Mouse (Mus musculus): ENCODE measurements around the gene Olfr654. TPM values are rescaled to one million over a fixed set of nuclear protein-coding genes. Genes with fewer than 3 reads are reported as not detected.

Gene Olfr654
- polyA plus RNA-seq, 1 experiment from 2014 or later = not detected

DNA sequence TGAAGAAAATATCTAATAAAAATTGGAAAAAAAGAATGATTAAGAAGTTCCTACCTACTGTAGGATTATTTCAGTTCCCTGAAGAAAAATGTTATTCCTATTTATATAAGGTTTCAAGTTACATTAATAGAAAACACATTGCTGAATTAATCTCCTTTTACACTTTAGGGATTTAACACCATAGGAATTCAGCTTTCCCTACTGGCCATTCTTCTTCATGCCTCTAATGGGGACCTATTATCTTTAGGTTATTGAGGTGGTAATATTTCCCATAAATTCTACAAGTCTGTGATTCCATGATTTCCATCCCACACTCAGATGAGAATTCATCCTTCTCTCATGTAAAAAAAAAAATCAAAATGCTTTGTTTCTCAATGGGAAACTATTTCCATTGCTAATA is 37.7 kb downstream of the Olfr654 start, which contains the start of gene Olfr657:
Gene Olfr657, plus strand, starts transcription at position 301 of the 400 bp plus-strand sequence.
- no peak for DNase-seq (ENCODE audit: low spot score)
- H3K9me3 ChIP-seq (ENCODE audit: control insufficient read depth, low read length) = no peaks in the 10 kb centered on the region
- H3K27ac ChIP-seq (replicated peaks) = no peak within 1 kb of the TSS
- no peak for ATAC-seq (ENCODE audit: low FRiP score, low TSS enrichment)
- no peak within 1 kb of the TSS for H3K4me2 ChIP-seq (replicated peaks; ENCODE audit: low read depth)
- TF ChIP-seq EP300 (optimal IDR thresholded peaks at IDR 0.05) = no peak
- no peak for TF ChIP-seq CTCF (IDR thresholded peaks at IDR 0.05; ENCODE audit: low read depth)
- H3K4me3 ChIP-seq (ENCODE audit: low read depth, low read length) = no peak within 1 kb of the TSS
- no peaks in the 10 kb centered on the region for H3K4me1 ChIP-seq (replicated peaks; ENCODE audit: control insufficient read depth, insufficient read depth)
- H3K36me3 ChIP-seq (ENCODE audit: control insufficient read depth, insufficient read depth, low read length) = no peaks in the 10 kb centered on the region
- no peak within 1 kb of the TSS for H3K9ac ChIP-seq (ENCODE audit: low read length)
- H3K27me3 ChIP-seq (ENCODE audit: control insufficient read depth, insufficient read depth, low read length) = no peaks in the 10 kb centered on the region

Other genes starting within 250 kb of the Olfr654 start
- 1.1 and 1.2 TPM in 2 replicates for gene Trim12c, start 233.7 kb upstream of the Olfr654 start, polyA plus RNA-seq (2015; fragmentation: Nextera tagmentation; extraction: Ambion mirVana)
- 0.12 TPM in 2 replicates for gene Trim30b, start 217.1 kb upstream of the Olfr654 start, polyA plus RNA-seq (2015; fragmentation: Nextera tagmentation; extraction: Ambion mirVana)
- 0.08 and 0.11 TPM in 2 replicates for gene Trim30c, start 186.2 kb upstream of the Olfr654 start, polyA plus RNA-seq (2015; fragmentation: Nextera tagmentation; extraction: Ambion mirVana)
- gene Trim30a, start 121.8 kb upstream of the Olfr654 start, polyA plus RNA-seq (2015; fragmentation: Nextera tagmentation; extraction: Ambion mirVana) = 1.2 and 1.6 TPM in 2 replicates
- gene Trim30d, start 79.2 kb upstream of the Olfr654 start, polyA plus RNA-seq (2015; fragmentation: Nextera tagmentation; extraction: Ambion mirVana) = 0.87 and 1.0 TPM in 2 replicates
- not detected in 2 replicates for gene Olfr651, start 36.9 kb upstream of the Olfr654 start, polyA plus RNA-seq (2015; fragmentation: Nextera tagmentation; extraction: Ambion mirVana)
- not detected in 2 replicates for gene Olfr652, start 26.1 kb upstream of the Olfr654 start, polyA plus RNA-seq (2015; fragmentation: Nextera tagmentation; extraction: Ambion mirVana)
- not detected in 2 replicates for gene Olfr653, start 9.7 kb upstream of the Olfr654 start, polyA plus RNA-seq (2015; fragmentation: Nextera tagmentation; extraction: Ambion mirVana)
- gene Olfr655, start 14.8 kb downstream of the Olfr654 start, polyA plus RNA-seq (2015; fragmentation: Nextera tagmentation; extraction: Ambion mirVana) = not detected in 2 replicates
- gene Olfr656, start 26.9 kb downstream of the Olfr654 start, polyA plus RNA-seq (2015; fragmentation: Nextera tagmentation; extraction: Ambion mirVana) = not detected in 2 replicates
- gene Olfr657, start 37.8 kb downstream of the Olfr654 start, polyA plus RNA-seq (2015; fragmentation: Nextera tagmentation; extraction: Ambion mirVana) = not detected in 2 replicates
- gene Olfr658, start 60.3 kb downstream of the Olfr654 start, polyA plus RNA-seq (2015; fragmentation: Nextera tagmentation; extraction: Ambion mirVana) = not detected in 2 replicates
- gene Olfr659, start 79.7 kb downstream of the Olfr654 start, polyA plus RNA-seq (2015; fragmentation: Nextera tagmentation; extraction: Ambion mirVana) = not detected in 2 replicates
- not detected in 2 replicates for gene Olfr661, start 99.5 kb downstream of the Olfr654 start, polyA plus RNA-seq (2015; fragmentation: Nextera tagmentation; extraction: Ambion mirVana)
- not detected in 2 replicates for gene Usp17le, start 190.4 kb downstream of the Olfr654 start, polyA plus RNA-seq (2015; fragmentation: Nextera tagmentation; extraction: Ambion mirVana)